Mouse (Mus musculus): ENCODE data around the gene Dhx15.

GRCm38 (mm10) chr5:52110808-52111663 lies 79.3 kb downstream of the Dhx15 start:
- TF ChIP-seq CEBPB (IDR thresholded peaks at IDR 0.05; ENCODE audit: low read depth) (no peak), CTCF (IDR thresholded peaks at IDR 0.05; ENCODE audit: control insufficient read depth, insufficient read depth, insufficient read length) (no peak)
